Mouse (Mus musculus) liver, adult 2 months (tissue): ENCODE measurements at regions not wholly inside any gene's neighbourhood (a gene's known extent, or its start where the extent isn't known, plus 50 kb on each side); places are given as distances from the start of the nearest gene placed in this dataset.

ENCODE experiments used
- DNase-seq: peaks from one replicate; pipeline ENCODE4 v3.0.0-alpha.2; 2011; ENCODE audit warnings: low read depth, low spot score; ENCODE audit errors: extremely low read depth
- H3K27ac ChIP-seq: fragments of 200-500 bp; replicated peaks from 2 replicates; pipeline ENCODE4 v1.5.1; 2012; ENCODE audit warnings: low read depth, mild to moderate bottlenecking, control low read depth, inconsistent platforms, low read length; ENCODE audit not compliant: insufficient read depth
- H3K27me3 ChIP-seq: fragments of 200-500 bp; 2 replicates; pipeline ENCODE4 v1.6.1; 2012; ENCODE audit warnings: mild to moderate bottlenecking, moderate library complexity, low read length, inconsistent platforms; ENCODE audit not compliant: control insufficient read depth, insufficient read depth
- H3K36me3 ChIP-seq: fragments of 200-500 bp; 2 replicates; pipeline ENCODE4 v1.6.1; 2012; ENCODE audit warnings: low read length, inconsistent platforms; ENCODE audit not compliant: control insufficient read depth, insufficient read depth
- H3K4me1 ChIP-seq: fragments of 200-500 bp; 2 replicates; pipeline ENCODE4 v1.6.1; 2011; ENCODE audit warnings: low read length; ENCODE audit not compliant: control insufficient read depth, insufficient read depth
- H3K4me3 ChIP-seq: fragments of 200-500 bp; 2 replicates; pipeline ENCODE4 v1.5.1; 2011; ENCODE audit warnings: low read depth, mild to moderate bottlenecking, control low read depth, low read length, moderate library complexity; ENCODE audit not compliant: insufficient read depth
- H3K79me2 ChIP-seq: fragments of 200-500 bp; 2 replicates; pipeline ENCODE4 v1.6.1; 2012; ENCODE audit warnings: inconsistent platforms, mild to moderate bottlenecking, low read length, moderate library complexity; ENCODE audit not compliant: control insufficient read depth, insufficient read depth
- H3K9ac ChIP-seq: fragments of 200-500 bp; 2 replicates; pipeline ENCODE4 v1.6.1; 2012; ENCODE audit warnings: low read depth, mild to moderate bottlenecking, control low read depth, inconsistent platforms, low read length
- CTCF ChIP-seq: fragments of 200-500 bp; IDR thresholded peaks from 2 replicates; pipeline ENCODE4 v1.5.1; 2011; ENCODE audit warnings: low read depth, low read length, control low read depth
- POLR2A ChIP-seq: fragments of 200-500 bp; IDR thresholded peaks from 2 replicates; pipeline ENCODE4 v1.6.1; 2011; ENCODE audit warnings: low read length, control low read depth; ENCODE audit not compliant: insufficient read depth; ENCODE audit errors: extremely low read depth
- WGBS: fragments of 180-500 bp; shearing (Covaris S2); methylation state at CpG from one replicate; pipeline ENCODE4 v1.1.7; 2018; 5-methylcytosine and 5-hydroxymethylcytosine counted together

GRCm38 (mm10) chr6:106985132-106985801 is 185.4 kb upstream of the Crbn start:
- WGBS = 58% methylated on average over 4 of the region's 4 CpGs
- Histone ChIP-seq H3K79me2 (no peaks in the 10 kb centered on the region), H3K27me3 (no peaks in the 10 kb centered on the region), H3K27ac (no peak overlapping the region), H3K36me3 (no peaks in the 10 kb centered on the region), H3K9ac (no peak overlapping the region), H3K4me3 (no peak overlapping the region), H3K4me1 (no peaks in the 10 kb centered on the region)
- no peak for DNase-seq
- TF ChIP-seq POLR2A (no peak), CTCF (no peak)

- Histone ChIP-seq H3K27me3 (no peaks in the 10 kb centered on the region), H3K27ac (no peak overlapping the region), H3K36me3 (no peaks in the 10 kb centered on the region), H3K4me1 (no peaks in the 10 kb centered on the region), H3K79me2 (no peaks in the 10 kb centered on the region), H3K4me3 (no peak overlapping the region), H3K9ac (no peak overlapping the region)
- WGBS = 80% methylated on average over 1 of the region's 1 CpGs
- DNase-seq = no peak
- TF ChIP-seq CTCF = no peak
Observed at GRCm38 (mm10) chr6:106991586-106991985, 191.7 kb upstream of the Crbn start.

- Histone ChIP-seq H3K4me3 (no peak overlapping the region), H3K27me3 (no peaks in the 10 kb centered on the region), H3K9ac (no peak overlapping the region), H3K4me1 (no peaks in the 10 kb centered on the region), H3K36me3 (no peaks in the 10 kb centered on the region), H3K79me2 (no peaks in the 10 kb centered on the region), H3K27ac (no peak overlapping the region)
- DNase-seq = no peak
- TF ChIP-seq CTCF = no peak
- no peak for TF ChIP-seq POLR2A
- 83% methylated on average over 4 of the region's 4 CpGs for WGBS
Observed at GRCm38 (mm10) chr6:107004406-107005120, 204.7 kb upstream of the Crbn start.

GRCm38 (mm10) chr6:107010785-107011184 is 210.9 kb upstream of the Crbn start:
- Histone ChIP-seq H3K79me2 (no peaks in the 10 kb centered on the region), H3K4me3 (no peak overlapping the region), H3K27me3 (no peaks in the 10 kb centered on the region), H3K4me1 (no peaks in the 10 kb centered on the region), H3K9ac (no peak overlapping the region), H3K27ac (no peak overlapping the region), H3K36me3 (no peaks in the 10 kb centered on the region)
- TF ChIP-seq POLR2A (no peak), CTCF (no peak)
- WGBS = 83% methylated on average over 4 of the region's 4 CpGs
- no peak for DNase-seq

- Histone ChIP-seq H3K79me2 (no peaks in the 10 kb centered on the region), H3K9ac (no peak overlapping the region), H3K4me1 (no peaks in the 10 kb centered on the region), H3K36me3 (no peaks in the 10 kb centered on the region), H3K27ac (no peak overlapping the region), H3K27me3 (no peaks in the 10 kb centered on the region), H3K4me3 (no peak overlapping the region)
- TF ChIP-seq CTCF (no peak), POLR2A (no peak)
- DNase-seq = no peak
- WGBS = 74% methylated on average over 9 of the region's 9 CpGs
Observed at GRCm38 (mm10) chr6:107012938-107013511, 213.1 kb upstream of the Crbn start.

- no peak for TF ChIP-seq CTCF
- TF ChIP-seq POLR2A = no peak
- Histone ChIP-seq H3K4me3 (no peak overlapping the region), H3K36me3 (no peaks in the 10 kb centered on the region), H3K79me2 (no peaks in the 10 kb centered on the region), H3K4me1 (no peaks in the 10 kb centered on the region), H3K27me3 (no peaks in the 10 kb centered on the region), H3K27ac (no peak overlapping the region), H3K9ac (no peak overlapping the region)
- 81% methylated on average over 3 of the region's 3 CpGs for WGBS
- no peak for DNase-seq
Observed at GRCm38 (mm10) chr6:107019126-107019525, 219.2 kb upstream of the Crbn start.
